Mouse (Mus musculus) hindbrain, embryonic 11.5 days (tissue): Measurements from ENCODE around the gene Jmjd1c. TPM values are rescaled to one million over a fixed set of nuclear protein-coding genes. Genes with fewer than 3 reads are reported as not detected.

Source experiments
- ATAC-seq: fragments of 200-750 bp; cut with Nextera tagmentation; 2 replicates; pipeline ENCODE4 v1.8.0; 2017; ENCODE audit warnings: mild to moderate bottlenecking, moderate TSS enrichment, moderate library complexity; ENCODE audit not compliant: low FRiP score
- DNase-seq: peaks from one replicate; pipeline ENCODE4 v3.0.0-alpha.2; 2015; ENCODE audit warnings: low spot score
- H3K27ac ChIP-seq: fragments of 300-500 bp; sonication (generic); 2 replicates; pipeline ENCODE4 v1.5.1; 2014; ENCODE audit warnings: mild to moderate bottlenecking, low read depth, low read length
- H3K27me3 ChIP-seq: fragments of 300-500 bp; sonication (generic); 2 replicates; pipeline ENCODE4 v1.6.1; 2014; ENCODE audit warnings: mild to moderate bottlenecking, low read length, moderate library complexity, mixed read lengths; ENCODE audit not compliant: control insufficient read depth, insufficient read depth
- H3K36me3 ChIP-seq: fragments of 300-500 bp; sonication (generic); 2 replicates; pipeline ENCODE4 v1.6.1; 2014; ENCODE audit warnings: mild to moderate bottlenecking, low read length, moderate library complexity, mixed read lengths; ENCODE audit not compliant: control insufficient read depth, insufficient read depth
- H3K4me1 ChIP-seq: fragments of 300-500 bp; sonication (generic); replicated peaks from 2 replicates; pipeline ENCODE4 v1.6.1; 2014; ENCODE audit warnings: low read length, mixed read lengths; ENCODE audit not compliant: control insufficient read depth, insufficient read depth
- H3K4me2 ChIP-seq: fragments of 300-500 bp; sonication (generic); replicated peaks from 2 replicates; pipeline ENCODE4 v1.6.1; 2014; ENCODE audit warnings: mild to moderate bottlenecking, low read depth, low read length
- H3K4me3 ChIP-seq: fragments of 300-500 bp; sonication (generic); 2 replicates; pipeline ENCODE4 v1.5.1; 2014; ENCODE audit warnings: low read depth, low read length
- H3K9ac ChIP-seq: fragments of 300-500 bp; sonication (generic); 2 replicates; pipeline ENCODE4 v1.6.1; 2014; ENCODE audit warnings: low read depth, low read length
- H3K9me3 ChIP-seq: fragments of 300-500 bp; sonication (generic); 2 replicates; pipeline ENCODE4 v1.6.1; 2016; ENCODE audit warnings: low read length; ENCODE audit not compliant: control insufficient read depth
- WGBS: fragments of 180-500 bp; shearing (Covaris S2); extraction: QIAGEN DNeasy Blood & Tissue Kit; methylation state at CpG from one replicate; pipeline ENCODE4 v1.1.7; 2014; 5-methylcytosine and 5-hydroxymethylcytosine counted together
- polyA plus RNA-seq: library from polyadenylated mRNA; unstranded; fragments of >200 nt; fragmentation: Nextera tagmentation; extraction: Ambion mirVana; gene quantifications from 2 replicates; pipeline ENCODE4 v1.2.1, GENCODE M21; 2014

The Jmjd1c gene
- polyA plus RNA-seq, 1 experiment from 2014 or later = 63.8 TPM

DNA sequence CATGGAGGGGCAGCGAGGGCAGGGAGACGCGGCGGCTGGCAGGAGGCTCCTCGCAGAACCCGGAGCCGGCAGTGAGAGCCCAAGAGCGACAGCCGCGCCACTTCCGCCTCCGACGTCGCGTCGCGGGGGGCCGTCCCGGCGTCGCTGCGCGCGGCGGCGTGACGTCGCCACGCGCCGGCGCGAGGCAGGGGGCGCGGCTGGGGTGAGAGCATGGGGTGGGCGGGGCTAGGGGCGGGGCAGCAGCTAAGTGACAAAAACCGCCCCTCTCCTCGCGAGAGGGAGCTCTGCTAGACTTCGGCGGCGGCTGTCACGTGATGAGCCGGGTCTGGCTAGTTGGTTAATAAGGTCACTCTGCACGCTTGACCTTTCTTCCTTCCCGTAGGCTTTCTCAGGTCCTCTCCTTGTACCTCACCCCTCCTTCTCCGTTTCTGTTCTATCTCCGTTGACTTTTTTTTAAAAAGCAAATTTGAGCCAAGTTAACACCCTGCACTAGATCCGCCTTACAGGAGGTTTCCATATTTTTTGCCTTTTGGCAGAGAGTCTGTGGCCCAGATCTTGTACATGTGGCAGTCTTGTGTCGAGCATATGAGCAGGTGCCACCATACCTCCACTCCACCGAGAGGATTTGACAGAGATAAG lies 189.4 kb downstream of the Jmjd1c start, which contains the start of gene Nrbf2:
Nrbf2 (minus strand) TSS at position 130 of the 639 bp plus-strand sequence.
- H3K9me3 ChIP-seq = no peaks in the 10 kb centered on the region
- no peaks in the 10 kb centered on the region for H3K27me3 ChIP-seq
- H3K4me1 ChIP-seq = peaks cover 7% of the 10 kb centered on the region
- DNase-seq (peak; percentile 94), ATAC-seq (peak; percentile 94)
- H3K36me3 ChIP-seq = no peaks in the 10 kb centered on the region
- 6% methylated on average over 26 of the region's 52 CpGs for WGBS
- H3K9ac ChIP-seq = peak within 1 kb of the TSS; percentile 90
- H3K4me3 ChIP-seq = peak within 1 kb of the TSS; percentile 93
- peak within 1 kb of the TSS; percentile 63; the same call in 1 of the 2 replicates for H3K27ac ChIP-seq
- H3K4me2 ChIP-seq = peak within 1 kb of the TSS; percentile 88

DNA sequence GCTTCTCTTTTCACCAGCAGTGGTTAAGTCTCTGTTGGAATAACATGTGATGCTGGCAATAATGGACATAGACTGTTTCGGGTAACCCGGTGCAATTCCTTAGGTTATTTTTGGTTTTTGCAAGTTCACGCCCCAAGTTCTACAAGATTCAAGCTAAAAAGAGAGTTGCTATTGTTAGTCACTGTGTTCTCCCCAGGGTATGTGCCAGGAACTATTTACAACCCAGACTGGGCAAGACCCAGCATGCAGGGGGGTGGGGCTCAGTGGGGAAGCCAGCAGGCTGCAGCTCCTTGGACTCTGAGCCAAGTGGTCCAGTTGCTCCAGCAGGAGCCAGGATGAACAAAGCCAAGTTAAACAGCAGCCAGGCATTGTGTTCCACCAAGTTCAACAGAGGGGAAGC lies 192.0 kb downstream of the Jmjd1c start:
- Histone ChIP-seq H3K27me3 (no peaks in the 10 kb centered on the region), H3K27ac (no peak overlapping the region), H3K9ac (no peak overlapping the region), H3K9me3 (no peaks in the 10 kb centered on the region), H3K4me2 (no peak overlapping the region), H3K4me1 (peaks cover 7% of the 10 kb centered on the region), H3K36me3 (no peaks in the 10 kb centered on the region), H3K4me3 (no peak overlapping the region)
- no peak for ATAC-seq
- 87% methylated on average over 3 of the region's 3 CpGs for WGBS
- DNase-seq = no peak

- H3K9ac ChIP-seq = no peak overlapping the region
- H3K4me1 ChIP-seq = no peaks in the 10 kb centered on the region
- no peak overlapping the region for H3K4me3 ChIP-seq
- no peak for ATAC-seq
- H3K36me3 ChIP-seq = no peaks in the 10 kb centered on the region
- no peak overlapping the region for H3K27ac ChIP-seq
- H3K9me3 ChIP-seq = no peaks in the 10 kb centered on the region
- no peak for DNase-seq
- H3K27me3 ChIP-seq = no peaks in the 10 kb centered on the region
- 82% methylated on average over 4 of the region's 4 CpGs for WGBS
- no peak overlapping the region for H3K4me2 ChIP-seq
Measured at GRCm38 (mm10) chr10:67290622-67291021, 194.7 kb downstream of the Jmjd1c start.

- ATAC-seq = no peak
- H3K4me2 ChIP-seq = no peak overlapping the region
- DNase-seq = no peak
- no peak overlapping the region for H3K9ac ChIP-seq
- WGBS = 82% methylated on average over 8 of the region's 8 CpGs
- no peaks in the 10 kb centered on the region for H3K27me3 ChIP-seq
- no peaks in the 10 kb centered on the region for H3K36me3 ChIP-seq
- H3K4me3 ChIP-seq = no peak overlapping the region
- H3K27ac ChIP-seq = no peak overlapping the region
- H3K4me1 ChIP-seq = no peaks in the 10 kb centered on the region
- H3K9me3 ChIP-seq = no peaks in the 10 kb centered on the region
Measured at GRCm38 (mm10) chr10:67291087-67291486, 195.2 kb downstream of the Jmjd1c start.

DNA sequence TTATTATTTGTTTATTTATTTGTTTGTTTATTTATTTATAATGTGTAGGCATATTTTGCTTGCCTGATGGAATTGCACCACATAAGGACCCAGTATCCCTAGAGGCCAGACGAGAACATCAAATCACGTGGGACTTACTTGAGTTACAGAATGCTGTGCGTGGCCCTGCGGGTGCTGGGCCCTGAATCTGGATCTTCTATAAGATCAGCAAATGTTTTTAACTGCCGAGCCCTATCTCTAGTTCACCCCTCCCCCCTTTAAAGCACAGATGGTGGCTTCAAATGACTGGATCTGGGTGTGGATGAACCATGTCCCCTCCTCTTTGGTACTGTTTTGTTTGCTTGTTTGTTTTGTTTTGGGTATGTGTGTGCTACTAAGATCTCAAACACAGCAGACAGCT lies 199.4 kb downstream of the Jmjd1c start:
- Histone ChIP-seq H3K27ac (no peak overlapping the region), H3K9me3 (no peaks in the 10 kb centered on the region), H3K9ac (no peak overlapping the region), H3K4me2 (no peak overlapping the region), H3K4me3 (no peak overlapping the region), H3K36me3 (no peaks in the 10 kb centered on the region), H3K27me3 (no peaks in the 10 kb centered on the region), H3K4me1 (no peaks in the 10 kb centered on the region)
- WGBS = 83% methylated on average over 5 of the region's 5 CpGs
- no peak for ATAC-seq
- DNase-seq = no peak

GRCm38 (mm10) chr10:67295938-67296466 lies 200.1 kb downstream of the Jmjd1c start:
- H3K4me1 ChIP-seq = no peaks in the 10 kb centered on the region
- H3K4me2 ChIP-seq = no peak overlapping the region
- 86% methylated on average over 7 of the region's 7 CpGs for WGBS
- H3K36me3 ChIP-seq = no peaks in the 10 kb centered on the region
- no peak overlapping the region for H3K9ac ChIP-seq
- no peak overlapping the region for H3K4me3 ChIP-seq
- no peaks in the 10 kb centered on the region for H3K27me3 ChIP-seq
- no peaks in the 10 kb centered on the region for H3K9me3 ChIP-seq
- DNase-seq (no peak), ATAC-seq (no peak)
- H3K27ac ChIP-seq = no peak overlapping the region

DNA sequence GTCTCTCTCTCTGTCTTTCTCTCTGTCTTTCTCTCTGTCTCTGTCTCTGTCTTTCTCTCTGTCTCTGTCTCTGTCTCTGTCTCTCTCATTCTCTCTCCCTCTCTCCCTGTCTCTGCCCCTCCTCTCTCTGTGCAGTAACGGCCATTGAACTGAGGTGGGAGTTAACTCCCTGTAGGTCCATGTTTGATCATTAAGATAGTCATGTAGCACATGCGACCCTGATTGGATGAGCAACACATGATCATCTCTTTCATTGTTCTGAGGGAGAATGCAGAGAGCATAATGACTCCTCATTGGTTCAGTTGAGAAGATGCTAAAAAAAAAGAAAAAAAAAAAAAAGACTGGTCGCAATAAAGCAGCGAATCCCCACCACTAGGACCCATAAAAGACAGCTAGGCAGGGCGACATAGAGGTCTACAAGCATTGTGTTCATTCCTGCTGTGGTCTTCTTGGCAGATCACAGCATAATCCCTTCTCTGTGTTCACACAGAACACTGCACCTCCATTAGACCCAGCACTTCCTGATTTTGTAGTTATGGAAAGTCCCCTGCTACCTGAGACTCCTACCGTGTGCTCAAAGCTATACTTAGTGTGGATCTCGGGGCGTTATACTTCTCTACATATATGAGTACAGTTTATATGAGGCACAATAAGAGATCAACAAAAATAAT lies 200.7 kb downstream of the Jmjd1c start:
- Histone ChIP-seq H3K27me3 (no peaks in the 10 kb centered on the region), H3K4me2 (no peak overlapping the region), H3K9me3 (no peaks in the 10 kb centered on the region), H3K9ac (no peak overlapping the region), H3K4me1 (no peaks in the 10 kb centered on the region), H3K36me3 (no peaks in the 10 kb centered on the region), H3K4me3 (no peak overlapping the region), H3K27ac (no peak overlapping the region)
- 87% methylated on average over 8 of the region's 8 CpGs for WGBS
- ATAC-seq (no peak), DNase-seq (no peak)

- no peaks in the 10 kb centered on the region for H3K4me1 ChIP-seq
Measured at GRCm38 (mm10) chr10:67297175-67297855, 201.4 kb downstream of the Jmjd1c start.

More at GRCm38 (mm10) chr10:67297175-67297855, 201.4 kb downstream of the Jmjd1c start:
- H3K9me3 ChIP-seq = no peaks in the 10 kb centered on the region
- H3K4me2 ChIP-seq = no peak overlapping the region
- no peak overlapping the region for H3K9ac ChIP-seq
- DNase-seq (no peak), ATAC-seq (no peak)
- H3K4me3 ChIP-seq = no peak overlapping the region
- no peaks in the 10 kb centered on the region for H3K27me3 ChIP-seq
- no peaks in the 10 kb centered on the region for H3K36me3 ChIP-seq
- no peak overlapping the region for H3K27ac ChIP-seq
- WGBS = 93% methylated on average over 17 of the region's 17 CpGs
